Mouse (Mus musculus): ENCODE data around the gene Fmnl3.

Gene Fmnl3

GRCm38 (mm10) chr15:99342194-99342981 is 27.9 kb downstream of the Fmnl3 start:
- H3K36me3 ChIP-seq (ENCODE audit: control insufficient read depth, insufficient read depth, low read length, poor library complexity, severe bottlenecking): no peaks in the 10 kb centered on the region
- peak; percentile 30 for DNase-seq (ENCODE audit: low read depth, low spot score)

GRCm38 (mm10) chr15:99341102-99341501 is 29.2 kb downstream of the Fmnl3 start:
- no peaks in the 10 kb centered on the region for H3K36me3 ChIP-seq (ENCODE audit: control insufficient read depth, insufficient read depth, low read length, poor library complexity, severe bottlenecking)
- no peaks in the 10 kb centered on the region for H3K27me3 ChIP-seq (ENCODE audit: control insufficient read depth, insufficient read depth, low read length, poor library complexity, severe bottlenecking)
- DNase-seq (ENCODE audit: low read depth, low spot score): peak; percentile 87

More at GRCm38 (mm10) chr15:99342194-99342981, 27.9 kb downstream of the Fmnl3 start:
- no peaks in the 10 kb centered on the region for H3K27me3 ChIP-seq (ENCODE audit: control insufficient read depth, insufficient read depth, low read length, poor library complexity, severe bottlenecking)

DNA sequence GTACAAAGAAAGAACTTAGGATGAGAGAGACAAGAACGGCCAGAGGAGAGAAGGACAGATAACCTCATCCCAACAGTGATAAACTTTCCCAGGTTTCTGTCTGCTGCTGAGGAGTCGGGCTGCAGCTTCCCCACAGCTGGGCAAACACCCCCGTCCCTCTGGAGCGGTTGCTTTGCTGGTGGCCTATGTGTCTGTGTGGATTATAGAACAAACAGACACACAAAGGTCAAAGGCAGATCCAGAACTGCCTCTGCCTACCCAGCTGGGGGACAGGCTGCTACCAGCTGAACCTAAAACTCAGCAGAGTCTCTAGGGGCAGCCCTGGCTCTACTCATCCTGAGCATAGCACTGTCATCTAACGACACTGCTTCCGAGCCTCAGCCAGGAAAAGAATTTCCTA is 30.6 kb downstream of the Fmnl3 start:
- H3K27me3 ChIP-seq (ENCODE audit: control insufficient read depth, insufficient read depth, low read length, poor library complexity, severe bottlenecking): no peaks in the 10 kb centered on the region
- no peak for DNase-seq (ENCODE audit: low read depth, low spot score)
- H3K36me3 ChIP-seq (ENCODE audit: control insufficient read depth, insufficient read depth, low read length, poor library complexity, severe bottlenecking): no peaks in the 10 kb centered on the region

GRCm38 (mm10) chr15:99338916-99339315 is 31.4 kb downstream of the Fmnl3 start:
- Histone ChIP-seq H3K36me3 (ENCODE audit: control insufficient read depth, insufficient read depth, low read length, poor library complexity, severe bottlenecking) (no peaks in the 10 kb centered on the region; the same call in 1 of the 2 replicates), H3K27me3 (ENCODE audit: control insufficient read depth, insufficient read depth, low read length, poor library complexity, severe bottlenecking) (no peaks in the 10 kb centered on the region)
- no peak for DNase-seq (ENCODE audit: low read depth, low spot score)

DNA sequence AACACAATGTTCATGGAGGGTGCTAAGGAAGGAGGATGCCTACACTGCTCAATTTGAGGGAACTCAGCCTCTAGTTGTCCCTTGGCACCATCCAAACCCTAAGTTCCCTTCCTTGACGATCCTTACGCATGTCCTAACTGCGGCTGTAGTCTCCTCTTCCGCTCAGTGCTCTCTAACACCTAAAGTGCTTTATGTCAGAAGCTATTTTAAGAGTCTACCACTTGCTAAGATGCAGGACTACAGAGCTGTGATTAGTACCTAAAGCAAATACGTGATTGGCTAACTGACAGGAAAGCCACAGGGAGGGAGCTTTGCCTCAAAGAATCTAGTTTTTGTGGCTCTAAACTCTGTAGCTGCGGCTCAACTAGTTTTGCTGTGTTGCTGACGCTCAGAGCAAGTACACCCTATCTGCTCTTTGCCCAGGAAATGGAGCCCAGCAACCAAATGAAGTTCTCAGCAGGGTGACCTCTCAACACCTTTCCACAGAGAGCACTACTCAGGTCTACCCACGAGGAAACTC is 34.4 kb downstream of the Fmnl3 start:
- DNase-seq (ENCODE audit: low read depth, low spot score): no peak

GRCm38 (mm10) chr15:99334500-99334899 is 35.8 kb downstream of the Fmnl3 start:
- no peak for DNase-seq (ENCODE audit: low read depth, low spot score)
- no peaks in the 10 kb centered on the region for H3K27me3 ChIP-seq (ENCODE audit: control insufficient read depth, insufficient read depth, low read length, poor library complexity, severe bottlenecking)
- H3K36me3 ChIP-seq (ENCODE audit: control insufficient read depth, insufficient read depth, low read length, poor library complexity, severe bottlenecking): no peaks in the 10 kb centered on the region; the same call in 1 of the 2 replicates

More for the DNA sequence above, 34.4 kb downstream of the Fmnl3 start:
- H3K27me3 ChIP-seq (ENCODE audit: control insufficient read depth, insufficient read depth, low read length, poor library complexity, severe bottlenecking): no peaks in the 10 kb centered on the region
- no peaks in the 10 kb centered on the region; the same call in 1 of the 2 replicates for H3K36me3 ChIP-seq (ENCODE audit: control insufficient read depth, insufficient read depth, low read length, poor library complexity, severe bottlenecking)

- H3K36me3 ChIP-seq (ENCODE audit: control insufficient read depth, insufficient read depth, low read length, poor library complexity, severe bottlenecking): no peaks in the 10 kb centered on the region; the same call in 1 of the 2 replicates
- no peaks in the 10 kb centered on the region for H3K27me3 ChIP-seq (ENCODE audit: control insufficient read depth, insufficient read depth, low read length, poor library complexity, severe bottlenecking)
- no peak for DNase-seq (ENCODE audit: low read depth, low spot score)
Measured at GRCm38 (mm10) chr15:99333676-99334065, 36.6 kb downstream of the Fmnl3 start.

GRCm38 (mm10) chr15:99332921-99333675 is 37.2 kb downstream of the Fmnl3 start:
- Histone ChIP-seq H3K36me3 (ENCODE audit: control insufficient read depth, insufficient read depth, low read length, poor library complexity, severe bottlenecking) (no peaks in the 10 kb centered on the region; the same call in 1 of the 2 replicates), H3K27me3 (ENCODE audit: control insufficient read depth, insufficient read depth, low read length, poor library complexity, severe bottlenecking) (no peaks in the 10 kb centered on the region)
- peak; percentile 72 for DNase-seq (ENCODE audit: low read depth, low spot score)

DNA sequence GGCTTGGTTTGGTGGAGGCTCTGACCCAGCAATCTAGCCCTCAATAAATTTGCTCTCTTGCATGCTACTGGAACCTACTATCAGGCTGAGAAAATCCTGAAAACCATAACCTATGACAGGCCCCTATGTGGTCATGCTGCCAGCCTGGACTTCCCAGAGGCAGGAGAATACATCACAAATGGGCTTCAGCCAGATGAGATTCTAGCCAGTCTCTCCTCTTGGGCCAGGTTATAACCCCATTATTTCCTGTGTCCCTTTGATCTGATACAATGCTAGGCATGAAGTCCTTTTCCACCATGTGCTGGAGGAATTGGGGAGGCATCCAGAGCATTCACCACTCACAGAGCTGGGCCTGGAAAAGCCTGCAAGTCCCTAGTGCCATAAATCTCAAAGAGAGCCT is 38.2 kb downstream of the Fmnl3 start:
- DNase-seq (ENCODE audit: low read depth, low spot score): no peak
- H3K27me3 ChIP-seq (ENCODE audit: control insufficient read depth, insufficient read depth, low read length, poor library complexity, severe bottlenecking): no peaks in the 10 kb centered on the region
- peaks cover 2% of the 10 kb centered on the region; the same call in 1 of the 2 replicates for H3K36me3 ChIP-seq (ENCODE audit: control insufficient read depth, insufficient read depth, low read length, poor library complexity, severe bottlenecking)

DNA sequence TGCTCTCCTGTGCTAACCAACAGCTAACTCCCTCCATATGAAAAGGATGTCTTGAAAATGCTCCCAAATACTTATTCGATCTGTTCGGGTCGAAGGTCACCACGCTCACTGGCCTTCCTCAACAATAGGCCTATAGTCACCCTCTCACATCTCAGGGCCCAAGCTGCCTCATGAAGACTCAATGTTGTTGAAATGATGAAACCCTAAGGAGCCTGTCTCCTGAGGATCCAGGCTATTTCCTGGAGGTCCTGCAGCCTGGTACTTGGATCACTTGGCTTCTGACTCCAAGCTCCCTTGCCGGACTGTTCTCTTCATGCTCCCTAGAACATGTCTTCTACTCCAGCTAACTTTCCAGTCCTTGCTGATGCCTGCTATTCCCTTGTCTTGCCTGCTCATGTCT is 38.9 kb downstream of the Fmnl3 start:
- no peaks in the 10 kb centered on the region for H3K27me3 ChIP-seq (ENCODE audit: control insufficient read depth, insufficient read depth, low read length, poor library complexity, severe bottlenecking)
- no peak for DNase-seq (ENCODE audit: low read depth, low spot score)
- peaks cover 2% of the 10 kb centered on the region; the same call in 1 of the 2 replicates for H3K36me3 ChIP-seq (ENCODE audit: control insufficient read depth, insufficient read depth, low read length, poor library complexity, severe bottlenecking)

DNA sequence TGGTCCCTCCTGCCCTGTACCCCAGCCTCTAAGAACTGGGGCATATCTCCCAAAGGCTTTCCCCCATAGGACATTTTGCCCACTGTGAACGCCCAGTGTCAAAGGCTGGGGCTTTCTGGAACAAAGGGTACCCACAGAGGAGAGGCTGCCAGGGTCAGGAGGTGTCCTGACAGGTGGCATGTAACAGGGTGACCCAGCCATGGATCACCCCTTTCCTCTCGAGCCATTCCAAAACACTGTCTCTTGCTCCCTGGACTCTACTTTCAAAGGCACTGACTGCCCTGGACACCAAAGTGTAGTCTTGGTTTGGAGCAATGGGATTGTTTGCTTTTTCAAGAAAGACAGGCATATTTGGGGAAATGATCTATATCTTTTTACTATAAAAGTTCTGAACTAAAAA is 40.0 kb downstream of the Fmnl3 start:
- Histone ChIP-seq H3K36me3 (ENCODE audit: control insufficient read depth, insufficient read depth, low read length, poor library complexity, severe bottlenecking) (peaks cover 3% of the 10 kb centered on the region), H3K27me3 (ENCODE audit: control insufficient read depth, insufficient read depth, low read length, poor library complexity, severe bottlenecking) (no peaks in the 10 kb centered on the region)
- no peak for DNase-seq (ENCODE audit: low read depth, low spot score)

DNA sequence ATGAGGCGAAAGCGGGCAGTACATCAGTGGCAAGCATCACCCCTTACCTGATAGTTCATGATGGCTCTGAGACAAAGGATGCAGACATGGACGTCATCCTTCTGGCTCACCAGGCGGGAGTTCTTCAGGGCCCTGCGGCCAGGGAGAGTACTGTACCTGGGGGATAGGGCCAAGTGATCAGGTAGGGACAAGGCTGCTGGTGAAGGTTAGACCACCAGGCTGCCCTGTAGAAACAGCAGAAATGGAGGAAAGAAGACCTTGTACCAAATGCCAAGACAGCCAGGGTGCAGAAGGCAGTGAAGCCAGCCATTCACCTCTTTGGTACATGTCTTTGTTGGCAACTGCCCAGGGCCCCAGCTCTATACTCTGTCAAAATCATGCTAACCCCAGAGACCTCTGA is 42.3 kb downstream of the Fmnl3 start:
- Histone ChIP-seq H3K27me3 (ENCODE audit: control insufficient read depth, insufficient read depth, low read length, poor library complexity, severe bottlenecking) (no peaks in the 10 kb centered on the region), H3K36me3 (ENCODE audit: control insufficient read depth, insufficient read depth, low read length, poor library complexity, severe bottlenecking) (peaks cover 9% of the 10 kb centered on the region)
- no peak for DNase-seq (ENCODE audit: low read depth, low spot score)

GRCm38 (mm10) chr15:99326959-99327358 is 43.3 kb downstream of the Fmnl3 start:
- Histone ChIP-seq H3K36me3 (ENCODE audit: control insufficient read depth, insufficient read depth, low read length, poor library complexity, severe bottlenecking) (peaks cover 11% of the 10 kb centered on the region), H3K27me3 (ENCODE audit: control insufficient read depth, insufficient read depth, low read length, poor library complexity, severe bottlenecking) (no peaks in the 10 kb centered on the region)
- DNase-seq (ENCODE audit: low read depth, low spot score): peak; percentile 80

GRCm38 (mm10) chr15:99326407-99326806 is 43.9 kb downstream of the Fmnl3 start:
- no peaks in the 10 kb centered on the region for H3K27me3 ChIP-seq (ENCODE audit: control insufficient read depth, insufficient read depth, low read length, poor library complexity, severe bottlenecking)
- peaks cover 11% of the 10 kb centered on the region for H3K36me3 ChIP-seq (ENCODE audit: control insufficient read depth, insufficient read depth, low read length, poor library complexity, severe bottlenecking)
- DNase-seq (ENCODE audit: low read depth, low spot score): no peak

DNA sequence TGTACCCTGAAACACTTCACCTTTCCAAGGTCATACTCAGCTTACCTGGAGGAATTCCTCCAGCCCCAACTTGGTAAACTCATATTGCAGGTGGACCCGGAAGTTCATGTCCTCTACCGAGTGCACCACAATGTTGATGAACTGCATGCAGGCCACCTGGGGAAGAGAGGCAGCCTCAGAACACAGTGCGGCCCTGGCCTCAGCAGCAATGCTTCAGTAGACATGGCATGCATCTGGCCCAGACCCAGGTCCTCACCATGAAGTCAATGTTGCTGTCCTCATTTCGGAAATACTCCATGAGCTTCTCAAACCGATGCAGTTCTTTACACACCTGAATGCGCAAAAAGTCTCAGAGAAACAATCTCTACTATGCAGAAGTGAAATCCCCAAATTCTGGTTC is 44.7 kb downstream of the Fmnl3 start:
- H3K27me3 ChIP-seq (ENCODE audit: control insufficient read depth, insufficient read depth, low read length, poor library complexity, severe bottlenecking): no peaks in the 10 kb centered on the region
- H3K36me3 ChIP-seq (ENCODE audit: control insufficient read depth, insufficient read depth, low read length, poor library complexity, severe bottlenecking): peaks cover 11% of the 10 kb centered on the region
- no peak for DNase-seq (ENCODE audit: low read depth, low spot score)

All from splenic B cell, adult 2 months (primary cell).